Mouse (Mus musculus) spleen, adult 2 months (tissue): ENCODE data around the gene Spag9. TPM values are rescaled to one million over a fixed set of nuclear protein-coding genes. Genes with fewer than 3 reads are reported as not detected.
A peak's percentile ranks its signal among the peaks of the same experiment; 100 is the strongest.

Source experiments
- DNase-seq, 2 experiments: peaks; one replicate each; pipeline versions ENCODE4 v3.0.0 to v3.0.0-alpha.2; 2012 to 2021; ENCODE audit warnings: low spot score in 2 of 2, low read depth in 1 of 2
- H3K27ac ChIP-seq: fragments of 200-500 bp; 2 replicates; pipeline ENCODE4 v1.5.1; 2012; ENCODE audit warnings: low read length, inconsistent platforms; ENCODE audit not compliant: insufficient read depth
- H3K27me3 ChIP-seq: fragments of 200-500 bp; 2 replicates; pipeline ENCODE4 v1.6.1; 2012; ENCODE audit warnings: mild to moderate bottlenecking, moderate library complexity, low read length, inconsistent platforms; ENCODE audit not compliant: control insufficient read depth, insufficient read depth
- H3K36me3 ChIP-seq: fragments of 200-500 bp; 2 replicates; pipeline ENCODE4 v1.6.1; 2012; ENCODE audit warnings: mild to moderate bottlenecking, low read length, inconsistent platforms; ENCODE audit not compliant: control insufficient read depth, insufficient read depth
- H3K4me1 ChIP-seq: fragments of 200-500 bp; 2 replicates; pipeline ENCODE4 v1.6.1; 2011; ENCODE audit warnings: inconsistent platforms; ENCODE audit not compliant: control insufficient read depth, insufficient read depth, insufficient read length
- H3K4me3 ChIP-seq: fragments of 200-500 bp; 2 replicates; pipeline ENCODE4 v1.5.1; 2011; ENCODE audit warnings: mild to moderate bottlenecking, inconsistent platforms; ENCODE audit not compliant: insufficient read depth, insufficient read length; ENCODE audit errors: extremely low read depth
- CTCF ChIP-seq: fragments of 200-500 bp; IDR thresholded peaks from 2 replicates; pipeline ENCODE4 v1.5.1; 2011; ENCODE audit warnings: mild to moderate bottlenecking, inconsistent platforms; ENCODE audit not compliant: insufficient read depth, insufficient read length, insufficient replicate concordance; ENCODE audit errors: extremely low read depth
- POLR2A ChIP-seq: fragments of 200-500 bp; IDR thresholded peaks from 2 replicates; pipeline ENCODE4 v1.6.1; 2011; ENCODE audit warnings: low read depth, low read length, inconsistent platforms
- WGBS: fragments of 180-500 bp; shearing (Covaris S2); methylation state at CpG from one replicate; pipeline ENCODE4 v1.1.7; 2018; 5-methylcytosine and 5-hydroxymethylcytosine counted together
- polyA plus RNA-seq: library from polyadenylated mRNA; depleted of rRNA; stranded (reverse); fragments of >200 nt; gene quantifications from 2 replicates; pipeline ENCODE4 v1.2.3, GENCODE M21; 2012

Spag9 gene
- polyA plus RNA-seq, 1 experiment = 14.8 TPM

GRCm38 (mm10) chr11:94161267-94161646, 165.4 kb downstream of the Spag9 start:
- no peak for DNase-seq
- Histone ChIP-seq H3K27ac (peak overlapping the region; percentile 14; the same call in 1 of the 2 replicates), H3K4me1 (no peaks in the 10 kb centered on the region), H3K27me3 (no peaks in the 10 kb centered on the region), H3K4me3 (no peak overlapping the region), H3K36me3 (no peaks in the 10 kb centered on the region)
- no peak for TF ChIP-seq POLR2A
- WGBS = 11% methylated on average over 9 of the region's 9 CpGs

GRCm38 (mm10) chr11:94161867-94162581, 166.1 kb downstream of the Spag9 start:
- Histone ChIP-seq H3K4me3 (no peak overlapping the region), H3K4me1 (no peaks in the 10 kb centered on the region), H3K27me3 (no peaks in the 10 kb centered on the region), H3K36me3 (no peaks in the 10 kb centered on the region), H3K27ac (peak overlapping the region; percentile 14; the same call in 1 of the 2 replicates)
- DNase-seq = no peak
- WGBS = 89% methylated on average over 11 of the region's 11 CpGs
- no peak for TF ChIP-seq POLR2A
- no peak for TF ChIP-seq CTCF

- H3K27ac ChIP-seq = no peak overlapping the region
- H3K27me3 ChIP-seq = no peaks in the 10 kb centered on the region
- no peak for DNase-seq
- no peaks in the 10 kb centered on the region for H3K4me1 ChIP-seq
- H3K36me3 ChIP-seq = no peaks in the 10 kb centered on the region
- TF ChIP-seq POLR2A = no peak
- TF ChIP-seq CTCF = no peak
- H3K4me3 ChIP-seq = no peak overlapping the region
- WGBS = 91% methylated on average over 9 of the region's 9 CpGs
These were observed 167.3 kb downstream of the Spag9 start for GRCm38 (mm10) chr11:94163005-94163767.

- Histone ChIP-seq H3K27me3 (no peaks in the 10 kb centered on the region), H3K4me3 (no peak overlapping the region), H3K4me1 (no peaks in the 10 kb centered on the region), H3K27ac (no peak overlapping the region), H3K36me3 (no peaks in the 10 kb centered on the region)
- 82% methylated on average over 4 of the region's 4 CpGs for WGBS
- no peak for DNase-seq
- TF ChIP-seq CTCF = no peak
- TF ChIP-seq POLR2A = no peak
These were observed 169.9 kb downstream of the Spag9 start for GRCm38 (mm10) chr11:94165745-94166144.

- no peaks in the 10 kb centered on the region for H3K27me3 ChIP-seq
- no peak overlapping the region for H3K27ac ChIP-seq
- TF ChIP-seq CTCF (no peak), POLR2A (no peak)
- H3K4me1 ChIP-seq = no peaks in the 10 kb centered on the region
- DNase-seq = no peak
- no peaks in the 10 kb centered on the region for H3K36me3 ChIP-seq
- WGBS = 85% methylated on average over 5 of the region's 5 CpGs
- no peak overlapping the region for H3K4me3 ChIP-seq
These were observed 172.3 kb downstream of the Spag9 start for GRCm38 (mm10) chr11:94168238-94168637.

- WGBS = 44% methylated on average over 5 of the region's 5 CpGs
- Histone ChIP-seq H3K4me3 (no peak overlapping the region), H3K36me3 (no peaks in the 10 kb centered on the region), H3K27me3 (no peaks in the 10 kb centered on the region), H3K4me1 (no peaks in the 10 kb centered on the region), H3K27ac (no peak overlapping the region)
- no peak for TF ChIP-seq CTCF
- no peak for TF ChIP-seq POLR2A
- DNase-seq = no peak
These were observed 173.7 kb downstream of the Spag9 start for GRCm38 (mm10) chr11:94169596-94169995.

GRCm38 (mm10) chr11:94171691-94172090, 175.8 kb downstream of the Spag9 start:
- WGBS = 91% methylated on average over 5 of the region's 5 CpGs
- no peak overlapping the region for H3K27ac ChIP-seq
- H3K27me3 ChIP-seq = 0 out of 2 replicates have a peak, but pooled peaks cover 1% of the 10 kb centered on the region
- H3K4me1 ChIP-seq = no peaks in the 10 kb centered on the region
- H3K4me3 ChIP-seq = no peak overlapping the region
- TF ChIP-seq POLR2A = no peak
- no peak for TF ChIP-seq CTCF
- DNase-seq = no peak
- no peaks in the 10 kb centered on the region for H3K36me3 ChIP-seq
